Mouse (Mus musculus) layer of hippocampus, adult 8-10 months (tissue): Measurements from ENCODE around the gene Gpi1. TPM values are rescaled to one million over a fixed set of nuclear protein-coding genes. Genes with fewer than 3 reads are reported as not detected.
"Not testable (repeated sequence)": the region's sequence is repeated elsewhere in the genome, so short reads cannot be mapped to it uniquely, and the experiment has no call there.

ENCODE experiments used
- DNase-seq, 2 experiments: peaks; one replicate each; pipeline ENCODE4 v3.0.0; 2022; ENCODE audit warnings: low spot score in 2 of 2
- total RNA-seq, 4 experiments: library from RNA; stranded (reverse); gene quantifications; 2 replicates each; pipeline ENCODE4 v1.2.4; 2022

Gpi1 gene
- total RNA-seq, 4 experiments from 2014 or later = 765 to 848 (median 808) TPM

DNA sequence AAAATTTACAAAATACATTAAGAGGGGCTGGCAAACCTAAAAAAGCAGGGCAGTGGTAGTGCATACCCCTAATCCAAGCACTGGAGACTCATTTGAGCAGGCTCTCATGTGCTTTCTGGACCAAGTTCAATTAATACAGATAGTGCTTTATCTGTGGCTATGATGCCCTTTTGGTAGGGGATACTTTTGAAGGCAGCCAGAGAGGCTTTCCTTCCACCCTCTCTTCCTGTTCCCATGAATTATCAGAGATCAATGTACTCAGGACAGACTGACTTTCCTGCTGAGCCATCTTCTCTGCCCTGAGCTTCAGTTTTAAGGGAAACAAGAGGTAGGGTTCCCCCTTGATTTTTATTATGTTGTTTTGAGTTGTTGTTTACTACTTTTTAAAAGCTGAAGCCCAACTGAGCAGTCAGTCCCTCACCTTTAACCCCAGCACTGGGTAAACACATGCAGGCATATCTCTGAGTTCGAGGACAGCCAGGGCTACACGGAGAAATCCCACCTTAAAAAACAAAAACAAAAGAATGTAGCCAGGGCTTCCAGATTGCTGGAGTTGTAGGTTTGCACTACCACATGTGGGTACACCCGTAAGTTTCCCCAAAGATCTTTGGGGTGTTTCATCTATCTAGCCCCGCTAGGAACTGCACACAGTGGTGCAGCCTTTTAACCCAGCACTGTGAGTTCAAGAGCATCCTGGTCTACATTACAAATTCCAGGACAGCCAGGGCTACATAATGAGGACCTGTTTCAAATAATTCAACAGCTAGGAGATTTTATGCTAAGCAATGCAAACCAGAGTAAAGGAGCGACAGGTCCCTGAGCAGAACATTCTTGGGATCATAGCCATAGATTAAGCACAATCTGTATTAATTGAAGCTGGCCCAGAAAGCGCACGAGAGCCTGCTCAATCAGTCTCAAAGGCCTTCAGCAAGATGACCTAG is 2.9 kb upstream of the Gpi1 start:
- DNase-seq = no peak

DNA sequence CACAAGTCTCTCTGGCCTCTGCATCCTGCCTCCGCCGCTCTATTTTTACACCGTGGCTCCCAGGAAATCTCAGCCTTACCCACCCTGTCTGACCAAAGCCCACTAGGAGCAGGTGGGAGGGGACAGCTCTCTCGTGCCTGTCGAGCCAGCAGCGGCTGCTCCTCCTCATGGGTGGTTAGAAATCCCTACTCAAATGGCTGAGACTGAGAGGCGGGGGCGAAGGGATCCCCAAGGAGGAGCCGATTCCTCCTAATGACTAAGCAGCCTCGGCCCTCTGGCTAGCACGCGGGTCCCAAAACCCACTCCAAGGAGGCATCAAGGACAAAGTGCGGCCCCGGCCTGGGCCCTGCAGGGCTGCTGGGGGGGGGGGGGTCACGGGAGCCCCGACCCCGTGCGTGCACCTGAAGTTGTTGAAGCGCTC is 435 bp downstream of the Gpi1 start:
- peak; percentile 65 for DNase-seq

DNA sequence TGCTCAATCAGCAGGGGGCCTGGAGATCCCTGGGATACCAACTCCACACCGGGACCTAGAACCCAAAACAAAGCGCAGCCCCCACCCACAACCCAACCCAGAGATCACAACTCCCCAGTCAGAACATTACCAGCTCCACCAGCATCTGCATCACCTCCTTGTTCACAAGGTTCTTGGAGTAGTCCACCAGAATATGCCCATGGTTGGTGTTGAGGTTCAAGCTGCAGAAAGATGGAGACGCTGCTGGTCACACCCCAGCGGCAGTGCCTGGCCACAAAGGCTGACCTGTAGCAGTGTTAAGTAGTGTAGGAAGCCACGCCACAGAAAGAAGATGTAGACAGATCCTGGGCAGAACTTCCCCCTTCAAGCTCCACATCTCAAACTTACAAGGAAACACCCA is 983 bp downstream of the Gpi1 start:
- DNase-seq = no peak

DNA sequence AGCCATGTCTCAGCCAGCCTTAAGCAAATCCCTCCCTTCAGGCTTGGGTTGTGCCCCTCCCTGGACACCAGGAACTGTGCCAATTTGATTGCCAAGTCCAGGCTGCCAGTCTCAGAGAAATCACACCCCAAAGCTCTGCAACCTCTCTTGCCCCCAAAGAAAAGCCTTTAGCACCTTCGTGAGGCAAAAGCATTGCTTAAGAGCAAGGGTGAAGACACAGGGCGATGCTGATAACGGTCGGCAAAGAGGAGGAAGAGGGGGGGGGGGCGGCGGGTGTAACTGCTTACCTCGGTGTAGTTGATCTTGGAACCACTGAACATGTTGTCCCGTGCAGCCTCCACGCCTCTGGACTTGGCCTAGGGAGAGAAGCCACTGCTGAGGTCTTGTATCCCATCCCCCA is 1.5 kb downstream of the Gpi1 start:
- DNase-seq = no peak

DNA sequence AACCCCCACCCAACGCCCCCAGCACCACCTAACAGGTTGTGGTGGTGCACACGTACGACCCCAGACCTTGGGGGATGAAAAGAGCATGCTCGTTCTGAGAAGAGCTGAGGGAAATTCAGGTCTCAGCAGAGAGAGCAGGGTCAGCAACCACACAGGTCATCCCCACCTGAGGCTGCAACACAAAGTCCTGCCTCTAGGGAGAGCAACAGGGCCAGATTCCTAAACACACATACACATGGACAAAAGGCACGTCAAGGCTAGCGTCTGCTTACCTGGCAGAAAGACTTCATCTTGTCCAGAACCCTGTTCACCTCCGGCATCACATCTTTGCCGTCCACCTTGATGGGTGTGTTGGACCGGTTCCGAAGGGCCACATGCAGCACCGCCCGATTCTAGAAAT is 3.3 kb downstream of the Gpi1 start:
- no peak for DNase-seq

DNA sequence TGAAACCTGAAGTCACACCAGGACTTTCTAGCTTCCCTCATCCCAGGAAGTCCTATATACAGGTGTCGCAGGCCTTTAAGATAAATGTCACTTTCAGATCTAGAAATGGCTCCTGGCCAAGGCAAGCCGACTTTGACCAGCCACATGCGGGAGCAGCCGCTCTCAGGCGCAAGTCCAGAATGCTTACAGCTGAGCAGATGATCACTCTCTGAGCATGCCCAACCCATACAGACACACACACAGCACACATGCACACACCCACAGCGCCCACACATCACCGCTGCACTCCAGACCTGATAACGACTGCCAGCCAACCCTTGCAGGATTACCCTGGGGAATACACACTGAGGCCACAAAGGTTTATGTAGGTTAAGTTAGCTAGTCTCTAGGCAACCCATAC is 4.0 kb downstream of the Gpi1 start:
- DNase-seq = peak in 1 of 2 experiments; percentile 42

DNA sequence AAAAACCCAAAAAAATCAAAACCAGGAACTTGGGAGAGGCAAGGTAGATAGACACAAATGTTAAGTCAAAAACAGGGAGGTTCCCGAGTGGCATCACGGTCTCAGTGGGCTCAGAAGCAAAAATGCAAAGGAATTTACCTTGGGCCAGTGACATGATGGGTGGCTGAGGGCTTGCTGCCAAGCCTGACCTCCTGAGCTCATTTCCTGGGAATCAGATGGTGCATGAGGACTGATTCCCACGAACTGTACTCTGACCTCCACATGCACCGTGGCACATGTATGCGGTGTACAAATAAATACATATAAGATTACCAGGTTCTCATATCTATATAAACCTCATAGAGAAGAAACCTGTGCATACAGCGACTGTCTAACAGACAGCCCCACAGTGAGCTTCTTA is 5.8 kb downstream of the Gpi1 start:
- no peak for DNase-seq

DNA sequence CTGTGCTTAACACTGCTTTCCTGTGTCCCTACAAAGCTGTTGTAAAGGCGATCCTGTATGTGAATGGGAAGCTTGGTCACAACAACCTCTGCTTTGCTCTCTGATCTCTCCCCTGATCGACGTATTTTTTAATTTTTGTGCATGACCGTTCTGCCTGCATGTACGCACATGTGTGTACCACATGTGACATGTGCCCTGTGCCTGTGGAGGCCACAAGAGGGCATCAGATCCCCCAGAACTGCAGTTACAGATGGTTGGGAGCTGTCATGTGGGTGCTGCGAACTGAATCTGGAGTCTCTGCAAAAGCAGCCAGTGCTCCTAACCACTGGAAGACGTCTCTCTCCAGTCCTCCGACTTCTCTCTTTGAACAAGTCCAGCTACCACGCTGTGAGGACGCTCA is 7.8 kb downstream of the Gpi1 start:
- no peak for DNase-seq

DNA sequence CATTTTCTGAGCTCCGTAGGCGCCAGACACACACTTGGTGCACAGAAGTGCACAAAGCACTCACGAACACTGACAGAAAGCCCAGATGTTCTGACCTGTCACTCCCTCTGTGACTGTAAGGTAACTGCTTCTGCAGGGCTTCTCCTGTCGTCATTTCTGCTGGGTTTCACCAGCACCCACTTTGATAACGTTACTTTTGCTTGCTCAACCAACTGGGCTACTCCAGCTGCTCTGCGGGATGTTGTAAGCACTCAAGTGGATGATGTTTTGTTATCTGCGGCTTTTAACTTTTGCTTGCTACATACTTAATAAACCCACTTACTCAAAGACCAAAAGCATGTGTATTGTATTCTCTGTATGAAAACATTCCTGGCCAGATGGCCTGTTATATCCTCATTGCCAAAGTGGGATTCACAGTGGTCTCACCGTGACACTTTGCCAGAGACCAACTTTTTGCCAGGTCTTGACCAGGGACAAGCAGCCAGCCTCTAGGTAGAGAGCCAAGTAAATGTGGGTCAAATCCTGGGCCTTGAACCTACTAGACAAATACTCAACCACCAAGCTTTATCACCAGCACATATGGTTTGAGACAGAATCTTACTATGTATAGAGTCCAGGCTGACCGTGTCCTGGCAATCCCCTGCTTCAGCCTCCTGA is 8.4 kb downstream of the Gpi1 start:
- DNase-seq = no peak

DNA sequence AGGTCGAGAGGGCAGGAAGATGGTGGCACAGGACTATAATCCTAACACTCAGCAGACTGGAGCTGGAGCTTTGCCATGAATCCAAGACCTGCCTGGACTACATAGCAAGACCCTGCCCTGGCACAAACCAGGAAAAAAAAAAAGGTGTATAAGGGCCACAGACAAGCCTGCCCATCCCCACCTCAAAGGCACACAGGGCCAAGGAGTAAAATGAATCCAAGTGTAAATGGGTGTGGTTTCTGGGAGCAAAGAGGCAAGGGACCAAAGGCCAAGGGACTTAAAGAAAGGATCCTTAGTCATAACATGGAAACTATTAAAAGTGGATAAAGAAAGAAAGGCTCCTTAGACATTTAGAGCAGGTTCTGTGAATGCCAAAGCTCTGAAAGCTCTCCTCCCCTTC is 11.6 kb downstream of the Gpi1 start:
- no peak for DNase-seq

DNA sequence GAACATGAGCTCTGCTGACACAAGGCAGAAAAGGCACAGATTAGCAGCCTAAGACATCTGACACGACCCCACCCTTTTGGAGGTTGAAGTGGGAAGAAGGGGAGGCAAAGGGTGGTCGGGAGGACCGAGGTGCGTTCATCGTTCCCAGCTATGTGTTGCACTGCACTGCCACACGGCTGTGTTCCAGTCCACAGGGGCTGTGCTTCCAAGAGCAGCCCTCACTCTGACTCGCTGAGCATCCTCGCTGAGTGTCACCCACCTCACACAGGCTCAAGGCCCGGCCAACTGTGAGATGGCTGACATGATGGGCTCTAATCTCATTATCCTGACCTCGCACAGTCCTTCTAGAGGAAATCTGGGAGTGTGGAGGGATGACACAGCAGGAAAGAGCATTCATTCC is 13.7 kb downstream of the Gpi1 start:
- DNase-seq = no peak

DNA sequence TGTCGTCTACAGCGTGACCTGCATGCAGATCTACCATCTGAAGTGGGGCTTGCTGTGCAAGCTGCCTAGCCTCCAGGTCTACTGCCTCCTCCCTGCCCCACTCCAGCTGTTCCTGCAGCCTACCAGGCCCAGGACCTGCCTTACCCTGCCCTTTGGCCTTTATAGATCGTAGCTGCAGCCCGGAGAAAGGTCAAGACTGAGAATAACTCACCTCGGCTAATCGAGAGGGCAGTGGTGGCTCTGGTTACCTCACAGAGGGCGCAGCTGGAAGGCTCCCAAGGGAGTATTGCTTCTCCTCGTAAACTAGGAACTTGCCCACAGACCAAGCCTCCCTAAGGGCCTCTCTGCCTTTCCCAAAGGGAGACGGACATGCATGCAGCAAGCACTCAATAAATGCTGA is 14.7 kb downstream of the Gpi1 start:
- no peak for DNase-seq

DNA sequence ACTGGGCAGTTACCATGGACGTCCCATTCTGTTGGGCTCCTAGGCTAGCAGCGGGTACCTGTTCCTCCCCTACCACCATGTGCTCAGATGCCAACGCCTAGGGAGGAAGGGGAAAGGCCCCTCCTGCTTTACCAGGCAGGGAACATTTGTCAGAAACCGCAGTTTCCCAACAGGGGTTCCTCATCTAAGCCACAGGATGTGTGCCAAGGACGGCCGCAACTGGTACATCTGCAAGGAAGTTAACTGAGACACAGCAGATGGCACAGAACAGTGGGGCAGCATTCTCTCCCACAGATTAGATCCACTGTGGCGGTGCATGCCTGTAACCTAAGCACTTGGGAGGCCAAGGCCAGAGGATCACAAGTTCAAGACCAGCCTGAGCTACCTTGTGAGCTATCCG is 15.5 kb downstream of the Gpi1 start:
- DNase-seq = peak in 1 of 2 experiments; percentile 43

DNA sequence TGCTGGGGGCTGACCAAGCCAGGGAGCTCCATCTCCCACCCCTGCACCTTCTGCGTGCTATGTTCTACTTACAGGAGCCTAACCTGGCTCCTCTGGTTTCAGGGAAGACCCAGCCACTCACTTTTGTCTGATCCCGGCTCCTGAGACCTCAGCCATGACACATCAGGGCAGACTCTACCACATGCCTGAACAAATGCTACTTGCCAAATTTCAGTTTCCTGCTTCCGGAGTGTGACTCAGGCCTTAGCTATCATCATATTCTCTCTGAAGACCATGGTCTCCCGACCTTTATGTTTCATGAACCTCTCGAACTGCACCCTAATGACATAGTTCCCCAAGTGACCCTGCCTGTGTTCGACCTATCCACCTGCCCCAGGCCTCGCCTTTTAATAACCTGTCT is 16.9 kb downstream of the Gpi1 start:
- no peak for DNase-seq

DNA sequence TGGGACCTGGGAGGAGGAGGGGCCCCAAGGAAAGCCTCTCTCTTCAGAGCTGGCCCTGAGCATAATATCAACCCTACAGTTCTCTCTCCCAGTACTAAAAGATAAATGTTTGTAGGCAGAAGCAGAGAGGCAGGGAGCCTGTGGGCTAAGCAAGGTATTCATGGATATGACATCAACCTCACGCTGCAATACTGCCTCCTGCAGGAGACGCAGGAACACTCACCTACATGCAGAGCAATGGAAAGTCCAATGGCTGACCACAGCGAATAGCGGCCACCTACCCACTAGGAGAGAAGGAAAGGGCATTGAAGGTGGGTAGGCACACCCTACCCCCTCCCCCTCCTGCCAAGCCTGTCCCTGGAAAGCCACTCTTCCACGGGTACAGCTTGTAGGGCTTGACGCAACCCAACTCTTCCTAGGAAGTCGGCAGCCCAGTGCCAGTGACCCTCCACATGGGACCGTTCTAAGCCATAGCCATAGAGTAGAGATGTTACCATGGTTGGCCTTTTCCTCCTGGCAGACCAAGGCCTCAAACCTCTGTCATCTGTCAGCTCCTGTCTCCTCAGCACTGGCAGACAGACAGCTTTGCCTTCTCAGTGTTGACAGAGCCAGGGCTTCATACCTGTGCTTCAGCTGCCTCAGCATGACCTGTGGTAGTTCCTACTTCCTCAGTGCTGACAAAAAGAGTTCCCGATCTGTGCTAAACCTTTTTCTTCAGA is 21.9 kb downstream of the Gpi1 start:
- DNase-seq = no peak

DNA sequence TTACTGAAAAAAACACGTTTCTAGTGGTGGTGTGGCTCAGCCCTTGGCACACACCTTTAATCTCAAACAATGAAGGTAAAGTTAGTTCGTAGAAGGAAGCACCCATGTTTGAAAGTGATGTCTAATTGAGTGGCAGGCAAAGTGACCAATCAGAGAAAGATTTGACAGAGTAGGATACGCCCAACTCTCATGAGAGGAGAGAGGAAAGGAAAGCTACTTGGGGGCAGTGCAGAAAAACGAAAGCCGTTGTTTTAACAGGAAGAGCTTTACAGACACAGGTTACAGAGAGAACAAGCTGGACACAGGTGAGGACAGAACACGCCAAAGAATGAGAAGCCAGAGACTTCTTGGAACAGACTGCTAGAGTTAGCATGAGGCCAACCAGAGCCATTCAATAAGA is 23.8 kb downstream of the Gpi1 start:
- no peak for DNase-seq

DNA sequence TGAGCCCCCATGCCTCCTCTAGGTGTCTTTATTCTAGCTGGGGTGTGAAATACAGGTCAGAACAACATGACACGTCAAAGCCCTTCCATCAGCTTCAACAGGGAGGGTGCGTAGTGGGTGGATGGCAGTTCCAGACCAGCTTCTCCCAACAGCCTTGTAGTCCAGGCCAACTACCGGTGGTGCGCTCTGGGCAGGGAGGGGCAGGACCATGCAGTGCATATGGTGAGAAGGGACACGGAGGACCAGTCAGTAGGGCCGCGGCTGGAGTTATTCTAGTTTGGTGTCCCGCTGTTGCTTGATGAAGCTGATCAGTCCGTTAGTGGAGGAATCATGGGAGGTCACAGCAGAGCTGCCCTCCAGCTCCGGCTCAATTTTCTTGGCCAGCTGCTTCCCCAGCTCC is 28.0 kb downstream of the Gpi1 start:
- DNase-seq = not testable (repeated sequence)

DNA sequence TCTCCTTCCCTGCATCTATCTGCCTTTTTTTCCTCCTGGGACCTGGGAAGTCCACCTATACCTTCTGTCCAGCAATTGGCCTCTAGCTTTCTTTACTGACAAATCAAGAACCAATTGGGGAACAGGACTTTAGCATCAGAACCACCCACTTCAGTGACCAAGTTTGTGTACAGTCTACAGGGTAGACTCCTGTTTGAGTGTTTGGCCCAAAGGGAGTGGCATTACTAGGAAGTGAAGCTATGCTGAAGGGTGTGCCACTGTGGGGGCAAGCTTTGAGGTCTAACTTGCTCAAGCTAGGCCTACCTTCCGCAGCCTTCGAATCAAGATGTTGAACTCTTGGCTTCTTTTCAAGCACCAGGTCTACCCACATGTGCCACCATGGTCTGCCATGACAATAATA is 29.3 kb downstream of the Gpi1 start:
- no peak for DNase-seq

DNA sequence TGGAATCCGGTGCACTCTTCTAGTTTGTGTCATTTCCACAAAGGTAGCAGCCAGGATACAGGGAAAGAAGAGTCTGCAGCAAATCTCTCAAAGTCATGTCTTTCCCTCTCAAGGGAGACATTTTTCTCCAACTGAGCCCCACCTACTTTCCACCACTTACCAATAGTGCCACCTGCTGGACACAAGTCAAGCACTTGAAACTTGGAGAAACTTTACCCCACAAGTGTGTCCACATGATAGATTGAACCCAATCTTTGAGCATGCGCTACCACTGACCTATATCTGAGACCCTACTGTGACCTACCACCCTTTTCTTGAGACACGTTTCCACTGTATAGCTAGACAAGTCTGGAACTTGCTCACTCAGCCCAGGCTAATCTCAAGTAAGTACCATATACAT is 31.8 kb downstream of the Gpi1 start:
- DNase-seq = no peak

DNA sequence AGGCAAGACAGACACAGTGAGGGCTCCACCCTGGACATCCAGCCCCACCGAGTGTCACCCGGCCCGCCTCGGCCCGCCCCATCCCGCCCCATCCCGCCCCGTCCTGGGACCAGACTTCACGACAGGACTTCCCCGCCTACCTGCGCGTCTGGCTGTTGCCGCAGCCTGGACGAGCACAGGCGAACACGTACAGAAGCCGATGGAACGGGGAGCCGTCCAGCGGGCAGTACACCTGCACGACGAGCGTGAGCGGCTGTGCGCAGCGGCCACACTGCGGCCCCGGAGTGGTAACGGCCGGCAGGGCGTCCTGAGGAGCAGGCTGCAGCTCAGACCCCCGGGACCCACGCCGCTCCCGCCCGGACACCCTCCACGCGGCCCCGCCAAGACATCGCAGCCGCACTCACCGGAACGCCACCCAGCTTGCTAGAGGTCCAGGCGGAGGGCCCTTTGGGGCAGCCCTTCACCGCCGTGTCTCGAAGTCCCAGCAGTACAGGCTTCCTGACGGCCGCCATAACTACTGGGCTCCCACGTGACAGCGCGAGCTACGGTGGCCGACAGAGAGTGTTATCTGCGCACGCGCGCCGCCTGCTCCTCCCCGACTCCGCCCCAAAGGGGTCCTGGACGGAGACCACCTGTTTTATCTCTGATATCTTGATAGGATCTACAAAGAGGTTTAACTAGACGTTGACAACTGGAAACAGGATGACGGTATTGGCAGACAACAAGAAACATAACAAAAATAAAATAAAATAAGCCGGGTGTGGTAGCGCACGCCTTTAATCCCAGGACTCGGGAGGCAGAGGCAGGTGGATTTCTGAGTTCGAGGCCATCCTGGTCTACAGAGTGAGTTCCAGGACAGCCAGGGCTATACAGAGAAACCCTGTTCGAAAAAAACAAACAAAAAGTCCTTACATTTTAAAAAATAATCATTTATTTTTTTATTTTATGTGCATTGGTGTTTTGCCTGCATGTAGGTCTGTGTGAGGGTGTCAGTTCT is 33.7 kb downstream of the Gpi1 start, which contains the start of gene Pdcd2l:
Gene Pdcd2l, minus strand, starts transcription at position 530 of the 997 bp plus-strand sequence.
- DNase-seq = peak; percentile 87 to 92

DNA sequence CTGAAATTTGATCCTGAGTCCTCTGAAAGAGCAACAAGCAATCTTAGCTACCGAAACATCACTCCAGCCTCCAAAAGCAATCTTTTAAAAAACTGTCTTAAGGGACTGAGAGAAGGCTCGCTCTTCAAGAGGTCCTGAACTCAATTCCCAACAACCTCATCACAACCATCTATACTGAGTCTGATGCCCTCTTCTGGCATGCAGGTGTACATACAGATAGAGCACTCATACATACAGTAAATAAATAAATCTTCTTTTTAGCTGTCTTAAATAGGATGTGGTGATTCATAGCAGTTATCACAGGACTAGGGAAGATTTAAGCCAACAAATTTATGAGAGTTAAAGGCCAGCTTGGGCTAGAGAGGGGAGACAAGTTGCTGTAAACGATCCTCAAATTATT is 34.5 kb downstream of the Gpi1 start:
- DNase-seq = no peak
